ENCODE assay signal across 8 mouse cellular contexts in the genomic region with DNA sequence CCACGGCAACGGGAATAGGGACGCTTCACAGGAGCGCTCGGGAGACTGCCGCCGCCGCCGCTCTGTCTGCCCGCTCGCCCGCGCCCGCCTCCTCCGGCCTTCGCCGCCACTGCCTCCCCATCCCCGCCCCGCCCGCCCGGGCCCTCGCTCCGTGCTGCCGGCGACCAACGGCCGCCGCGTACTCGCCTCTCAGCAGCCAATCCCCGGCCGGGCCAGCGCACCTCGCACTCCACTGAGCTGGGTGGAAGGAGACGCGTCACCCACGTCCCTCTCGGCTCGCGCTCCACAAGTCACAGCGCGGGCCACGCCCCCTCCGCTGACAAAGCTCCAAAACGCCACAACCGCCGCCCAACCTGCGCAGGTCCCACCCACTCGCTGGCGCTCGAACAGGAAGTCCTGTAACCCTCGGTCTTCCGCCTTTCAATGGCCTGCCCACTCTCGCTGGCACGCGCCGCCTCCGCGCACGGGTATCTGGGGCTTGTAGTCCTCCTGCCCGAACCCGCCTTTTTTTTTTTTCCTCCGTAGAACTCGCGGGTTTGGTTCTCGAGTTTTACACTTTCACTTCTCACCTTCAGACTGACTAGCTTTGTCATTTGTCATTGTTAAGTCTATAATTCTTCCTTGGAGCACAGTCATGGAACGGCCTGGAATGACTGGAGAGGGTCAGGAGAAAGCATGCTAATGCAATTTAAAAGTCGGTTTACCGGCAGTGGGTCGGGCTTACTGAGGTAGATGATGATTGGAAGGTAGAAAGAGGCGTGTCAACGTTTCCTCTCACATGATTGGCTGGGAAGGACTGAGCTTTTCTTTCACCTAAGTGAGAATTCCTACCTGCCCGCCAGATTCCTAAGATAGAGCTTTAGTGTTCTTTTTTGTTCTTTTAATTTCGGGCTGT. TPM values are rescaled to one million over a fixed set of nuclear protein-coding genes. Genes with fewer than 3 reads are reported as not detected.
DNase-seq lines count a peak whose midpoint lies in the region; ATAC-seq and TF ChIP-seq lines count a peak whose summit lies in the region.

TSS of gene Suco (minus strand) at position 130 of the 895 bp plus-strand sequence.

- no peak for TF ChIP-seq CTCF in CH12.LX (conservative IDR thresholded peaks at IDR 0.05 in 1 of 2, IDR thresholded peaks at IDR 0.05 in 1 of 2; ENCODE audit: low read depth in 2 of 2, low read length in 2 of 2)

- DNase-seq in CH12.LX (ENCODE audit: extremely low read depth), result peak; percentile 99
- DNase-seq in c-Kit-positive CD71-positive TER-119-negative erythroid progenitor cells, embryonic 14.5 days (ENCODE audit: low read depth), result peak; percentile 98
- peak; percentile 99 for DNase-seq in forebrain, embryonic 11.5 days (ENCODE audit: low spot score)
- DNase-seq in kidney, postnatal 36 days, result peak; percentile 100
- peak; percentile 99 for DNase-seq in telencephalon, adult 2 months (ENCODE audit: low read depth, low spot score)

- peaks cover 4 to 20% of the 10 kb centered on the region in 2 experiments for H3K4me1 ChIP-seq in CH12.LX (ENCODE audit: control insufficient read depth in 1 of 2, insufficient read depth in 2 of 2)
- H3K4me1 ChIP-seq in forebrain, embryonic 11.5 days (replicated peaks; ENCODE audit: control insufficient read depth, insufficient read depth, low read length), result peaks cover 3% of the 10 kb centered on the region; the same call in 1 of the 2 replicates
- peaks cover 16% of the 10 kb centered on the region for H3K4me1 ChIP-seq in heart, embryonic 16.5 days (ENCODE audit: control insufficient read depth, insufficient read depth, low read length)
- H3K4me1 ChIP-seq in liver, embryonic 15.5 days (replicated peaks), result peaks cover 21% of the 10 kb centered on the region
- H3K4me1 ChIP-seq in neural tube, embryonic 12.5 days, result peaks cover 24% of the 10 kb centered on the region

- H3K4me2 ChIP-seq in CH12.LX (ENCODE audit: insufficient read depth, low read depth, poor library complexity, severe bottlenecking), result peak within 1 kb of the TSS; percentile 89
- peak within 1 kb of the TSS; percentile 81 for H3K4me2 ChIP-seq in forebrain, embryonic 11.5 days (ENCODE audit: low read depth, low read length, severe bottlenecking)
- peak within 1 kb of the TSS; percentile 90 for H3K4me2 ChIP-seq in heart, embryonic 16.5 days (ENCODE audit: low read depth, low read length)
- H3K4me2 ChIP-seq in liver, embryonic 15.5 days, result peak within 1 kb of the TSS; percentile 80
- H3K4me2 ChIP-seq in neural tube, embryonic 12.5 days (replicated peaks), result peak within 1 kb of the TSS; percentile 88

- under 1% methylated on average over 67 of the region's 74 CpGs for WGBS in forebrain, embryonic 11.5 days
- under 1% methylated on average over 71 of the region's 74 CpGs for WGBS in heart, embryonic 16.5 days
- WGBS in liver, embryonic 15.5 days (ENCODE audit: insufficient replicate concordance), result 1% methylated on average over 74 of the region's 74 CpGs
- under 1% methylated on average over 62 of the region's 74 CpGs for WGBS in neural tube, embryonic 12.5 days

- peak; percentile 78 for TF ChIP-seq POLR2A in CH12.LX (IDR thresholded peaks at IDR 0.05; ENCODE audit: low read depth, low read length)

- peak within 1 kb of the TSS; percentile 88 for H3K9ac ChIP-seq in CH12.LX (ENCODE audit: insufficient read depth, low read depth)
- H3K9ac ChIP-seq in forebrain, embryonic 11.5 days (ENCODE audit: low read length), result peak within 1 kb of the TSS; percentile 84
- peak within 1 kb of the TSS; percentile 89 for H3K9ac ChIP-seq in heart, embryonic 16.5 days (ENCODE audit: low read length)
- H3K9ac ChIP-seq in liver, embryonic 15.5 days, result peak within 1 kb of the TSS; percentile 99
- peak within 1 kb of the TSS; percentile 91 for H3K9ac ChIP-seq in neural tube, embryonic 12.5 days

- peak within 1 kb of the TSS; percentile 90 for H3K27ac ChIP-seq in CH12.LX (ENCODE audit: insufficient read depth, low read depth)
- H3K27ac ChIP-seq in forebrain, embryonic 11.5 days (ENCODE audit: low read depth, low read length), result peak within 1 kb of the TSS; percentile 96
- peak within 1 kb of the TSS; percentile 99 for H3K27ac ChIP-seq in heart, embryonic 16.5 days (ENCODE audit: low read length)
- peak within 1 kb of the TSS; percentile 100 for H3K27ac ChIP-seq in liver, embryonic 15.5 days (replicated peaks)
- H3K27ac ChIP-seq in neural tube, embryonic 12.5 days, result peak within 1 kb of the TSS; percentile 95

- H3K27me3 ChIP-seq in CH12.LX (replicated peaks), result no peaks in the 10 kb centered on the region
- no peaks in the 10 kb centered on the region for H3K27me3 ChIP-seq in forebrain, embryonic 11.5 days (ENCODE audit: control insufficient read depth, insufficient read depth, low read length)
- H3K27me3 ChIP-seq in heart, embryonic 16.5 days (ENCODE audit: control insufficient read depth, insufficient read depth, low read length), result no peaks in the 10 kb centered on the region
- H3K27me3 ChIP-seq in liver, embryonic 15.5 days, result no peaks in the 10 kb centered on the region; the same call in 1 of the 2 replicates
- H3K27me3 ChIP-seq in neural tube, embryonic 12.5 days (replicated peaks), result no peaks in the 10 kb centered on the region

- no peak for TF ChIP-seq RAD21 in CH12.LX (IDR thresholded peaks at IDR 0.05; ENCODE audit: low read depth, low read length)

- H3K9me3 ChIP-seq in CH12.LX (replicated peaks; ENCODE audit: low read length), result no peaks in the 10 kb centered on the region
- no peaks in the 10 kb centered on the region for H3K9me3 ChIP-seq in forebrain, embryonic 11.5 days (ENCODE audit: control insufficient read depth, low read length)
- no peaks in the 10 kb centered on the region for H3K9me3 ChIP-seq in heart, embryonic 16.5 days (replicated peaks; ENCODE audit: control insufficient read depth, low read length)
- H3K9me3 ChIP-seq in liver, embryonic 15.5 days (replicated peaks), result no peaks in the 10 kb centered on the region
- H3K9me3 ChIP-seq in neural tube, embryonic 12.5 days, result no peaks in the 10 kb centered on the region

- H3K79me2 ChIP-seq in CH12.LX (replicated peaks; ENCODE audit: control insufficient read depth, extremely low read depth, insufficient read depth, poor library complexity, severe bottlenecking), result peaks cover 30% of the 10 kb centered on the region

- dilution Hi-C loops in CH12.LX (cut with MboI; ENCODE audit: extremely low pct_ligation_motif_present, extremely low pct_unique_long_range_greater_than_20kb, low sequenced_read_pairs), result no loop called here

- peak within 1 kb of the TSS; percentile 94 to 98 (median 97) for H3K4me3 ChIP-seq in CH12.LX (replicated peaks in 1 of 3; ENCODE audit: low read depth in 2 of 3, low read length in 2 of 3, poor library complexity in 1 of 3)
- peak within 1 kb of the TSS; percentile 82 for H3K4me3 ChIP-seq in forebrain, embryonic 11.5 days (ENCODE audit: low read depth, low read length)
- H3K4me3 ChIP-seq in heart, embryonic 16.5 days (ENCODE audit: low read length), result peak within 1 kb of the TSS; percentile 93
- peak within 1 kb of the TSS; percentile 97 for H3K4me3 ChIP-seq in liver, embryonic 15.5 days (replicated peaks)
- peak within 1 kb of the TSS; percentile 66 for H3K4me3 ChIP-seq in neural tube, embryonic 12.5 days

- peaks cover 0 to 3% of the 10 kb centered on the region in 2 experiments for H3K36me3 ChIP-seq in CH12.LX (replicated peaks in 1 of 2; ENCODE audit: control insufficient read depth in 1 of 2, insufficient read depth in 1 of 2, low read length in 1 of 2)
- H3K36me3 ChIP-seq in forebrain, embryonic 11.5 days (ENCODE audit: control insufficient read depth, insufficient read depth, low read length), result no peaks in the 10 kb centered on the region
- no peaks in the 10 kb centered on the region for H3K36me3 ChIP-seq in heart, embryonic 16.5 days (ENCODE audit: control insufficient read depth, insufficient read depth)
- no peaks in the 10 kb centered on the region for H3K36me3 ChIP-seq in liver, embryonic 15.5 days (replicated peaks)
- H3K36me3 ChIP-seq in neural tube, embryonic 12.5 days, result no peaks in the 10 kb centered on the region

- in situ Hi-C loops in CH12.LX (cut with MboI; ENCODE audit: low pct_ligation_motif_present, low pct_unique_long_range_greater_than_20kb, low sequenced_read_pairs), result no loop called here

- ATAC-seq in forebrain, embryonic 11.5 days (replicated peaks; ENCODE audit: low FRiP score), result peak; percentile 98
- peak; percentile 97 for ATAC-seq in heart, embryonic 16.5 days (replicated peaks; ENCODE audit: extremely low read depth, insufficient read depth, low FRiP score)
- peak; percentile 96 for ATAC-seq in liver, embryonic 15.5 days (ENCODE audit: insufficient read depth)
- ATAC-seq in neural tube, embryonic 12.5 days (ENCODE audit: low FRiP score, low read depth), result peak; percentile 99

- 0 out of 2 replicates have a peak, but pooled peaks have one; percentile 14 for TF ChIP-seq EP300 in CH12.LX (IDR thresholded peaks at IDR 0.05; ENCODE audit: low read length)

TF ChIP-seq in CH12.LX, 34 proteins besides CTCF, POLR2A, EP300 and RAD21 (continues in another document):
- 0 out of 2 replicates have a peak, but pooled peaks have one; percentile 27 for TF ChIP-seq MEF2A (IDR thresholded peaks at IDR 0.05; ENCODE audit: borderline replicate concordance, low read depth, low read length)
- TF ChIP-seq CHD1 (IDR thresholded peaks at IDR 0.05; ENCODE audit: low read depth, low read length), result no peak; the same call in 1 of the 2 replicates
- TF ChIP-seq TBP (conservative IDR thresholded peaks at IDR 0.05; ENCODE audit: low read depth, low read length), result peak; percentile 77
- TF ChIP-seq ZNF384 (IDR thresholded peaks at IDR 0.05; ENCODE audit: low read depth, low read length), result peak; percentile 98
- peak; percentile 47; the same call in 1 of the 2 replicates for TF ChIP-seq RCOR1 (conservative IDR thresholded peaks at IDR 0.05; ENCODE audit: low read depth, low read length)
- TF ChIP-seq USF2 (conservative IDR thresholded peaks at IDR 0.05; ENCODE audit: low read depth, low read length), result no peak
- TF ChIP-seq NELFE (IDR thresholded peaks at IDR 0.05; ENCODE audit: low read depth, low read length), result 0 out of 2 replicates have a peak, but pooled peaks have one; percentile 55
- TF ChIP-seq GABPA (IDR thresholded peaks at IDR 0.05; ENCODE audit: insufficient replicate concordance, low read depth, low read length), result peak; percentile 55; the same call in 1 of the 2 replicates
- TF ChIP-seq MAZ (IDR thresholded peaks at IDR 0.05; ENCODE audit: low read depth, low read length), result no peak
- TF ChIP-seq ETS1 (conservative IDR thresholded peaks at IDR 0.05; ENCODE audit: low read depth, low read length), result peak; percentile 32; the same call in 1 of the 2 replicates

RNA-seq across cellular contexts. Expression of gene Suco, which starts in this region (rescaled TPM):
- total RNA-seq in CH12.LX (2012; rRNA removed) (21.8 and 22.1 TPM in 2 replicates), CH12.LX (2014; rRNA removed) (32.0 and 36.1 TPM in 2 replicates)
- polyA plus RNA-seq in CH12.LX (2012; ENCODE audit: insufficient read length, low read depth), result 39.0 and 41.9 TPM in 2 replicates
- 28.2 and 34.0 TPM in 2 replicates for polyA plus RNA-seq in forebrain, embryonic 11.5 days (2014; fragmentation: Nextera tagmentation; extraction: Ambion mirVana)
- 13.2 and 13.8 TPM in 2 replicates for polyA plus RNA-seq in heart, embryonic 16.5 days (2015; fragmentation: Nextera tagmentation; extraction: Ambion mirVana)
- 11.1 and 12.6 TPM in 2 replicates for polyA plus RNA-seq in liver, embryonic 15.5 days (2015; fragmentation: Nextera tagmentation; extraction: Ambion mirVana)
- 28.7 and 39.6 TPM in 2 replicates for polyA plus RNA-seq in neural tube, embryonic 12.5 days (2016; fragmentation: Nextera tagmentation; extraction: Ambion mirVana)

Comparison
In these comparisons a context has a peak if more than half of its experiments do, and no peak if none do; other contexts are left out.
1. Peak in every context shown above with its lines: DNase-seq, ATAC-seq, H3K4me3 ChIP-seq and H3K27ac ChIP-seq.